Mouse (Mus musculus) forebrain, embryonic 13.5 days (tissue): ENCODE data around the gene Hivep3. TPM values are rescaled to one million over a fixed set of nuclear protein-coding genes. Genes with fewer than 3 reads are reported as not detected.

Source experiments
- ATAC-seq: fragments of 200-750 bp; cut with Nextera tagmentation; 2 replicates; pipeline ENCODE4 v1.8.0; 2017
- H3K27ac ChIP-seq: fragments of 300-500 bp; sonication (generic); 2 replicates; pipeline ENCODE4 v1.5.1; 2015; ENCODE audit warnings: inconsistent platforms, mild to moderate bottlenecking, moderate library complexity
- H3K27me3 ChIP-seq: fragments of 300-500 bp; sonication (generic); 2 replicates; pipeline ENCODE4 v1.6.1; 2015; ENCODE audit warnings: mild to moderate bottlenecking, inconsistent platforms
- H3K36me3 ChIP-seq: fragments of 300-500 bp; sonication (generic); 2 replicates; pipeline ENCODE4 v1.6.1; 2015; ENCODE audit warnings: mild to moderate bottlenecking, inconsistent platforms; ENCODE audit not compliant: poor library complexity, severe bottlenecking
- H3K4me1 ChIP-seq: fragments of 300-500 bp; sonication (generic); 2 replicates; pipeline ENCODE4 v1.6.1; 2015; ENCODE audit warnings: inconsistent platforms
- H3K4me2 ChIP-seq: fragments of 300-500 bp; sonication (generic); 2 replicates; pipeline ENCODE4 v1.6.1; 2015; ENCODE audit warnings: inconsistent platforms, mild to moderate bottlenecking, moderate library complexity
- H3K4me3 ChIP-seq: fragments of 300-500 bp; sonication (generic); 2 replicates; pipeline ENCODE4 v1.5.1; 2015; ENCODE audit warnings: mild to moderate bottlenecking, inconsistent platforms
- H3K9ac ChIP-seq: fragments of 300-500 bp; sonication (generic); 2 replicates; pipeline ENCODE4 v1.6.1; 2015; ENCODE audit warnings: mild to moderate bottlenecking, inconsistent platforms
- H3K9me3 ChIP-seq: fragments of 300-500 bp; sonication (generic); replicated peaks from 2 replicates; pipeline ENCODE4 v1.6.1; 2016; ENCODE audit warnings: inconsistent platforms
- WGBS: fragments of 180-500 bp; shearing (Covaris S2); methylation state at CpG from one replicate; pipeline ENCODE4 v1.1.7; 2015; 5-methylcytosine and 5-hydroxymethylcytosine counted together
- polyA plus RNA-seq: library from polyadenylated mRNA; unstranded; fragments of >200 nt; fragmentation: Nextera tagmentation; extraction: Ambion mirVana; gene quantifications from 2 replicates; pipeline ENCODE4 v1.2.1, GENCODE M21; 2015

Gene Hivep3
- polyA plus RNA-seq, 1 experiment from 2014 or later, result 10.5 TPM

DNA sequence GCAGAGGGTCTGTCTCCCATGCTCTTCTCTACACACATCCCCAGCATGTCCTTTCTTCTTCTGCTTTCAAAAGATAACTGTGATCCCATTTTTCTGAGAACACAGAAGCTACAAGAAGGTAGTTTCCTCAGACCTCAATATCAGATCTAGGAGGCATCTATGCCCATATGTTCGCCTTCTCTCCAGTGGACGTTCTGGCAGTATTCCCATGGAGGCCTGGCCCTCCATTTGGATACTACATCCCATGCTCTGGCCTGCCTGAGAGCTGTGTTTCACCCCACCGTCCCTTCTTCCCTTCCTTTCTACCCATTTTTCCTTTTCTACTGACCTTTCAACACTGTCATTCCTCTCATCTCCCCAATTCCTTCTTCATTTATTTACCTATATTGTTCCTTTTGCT is 34.5 kb downstream of the Hivep3 start:
- Histone ChIP-seq H3K4me1 (no peaks in the 10 kb centered on the region), H3K9ac (no peak overlapping the region), H3K4me2 (no peak overlapping the region), H3K4me3 (no peak overlapping the region), H3K27me3 (no peaks in the 10 kb centered on the region), H3K27ac (no peak overlapping the region), H3K36me3 (no peaks in the 10 kb centered on the region), H3K9me3 (no peaks in the 10 kb centered on the region)
- ATAC-seq, result no peak
- 86% methylated on average over 3 of the region's 3 CpGs for WGBS

DNA sequence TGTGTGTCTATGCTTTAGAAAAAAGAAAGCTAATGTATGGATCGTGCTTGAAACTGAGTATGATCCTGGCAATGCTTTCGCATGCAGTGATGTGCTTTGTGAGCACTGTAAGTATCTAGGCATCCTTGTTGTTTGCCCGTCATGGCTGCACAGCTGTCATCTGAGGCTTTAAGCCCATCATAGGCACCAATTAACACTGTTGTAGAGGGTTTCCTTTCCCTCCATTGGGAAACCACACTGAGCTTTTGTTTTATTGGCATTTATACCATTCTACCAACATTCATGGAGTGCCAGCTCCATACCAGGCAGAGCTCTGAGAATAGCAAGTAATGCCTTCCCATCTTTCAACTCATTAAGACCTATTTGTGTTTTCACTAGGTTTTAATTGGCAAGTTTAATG is 42.3 kb downstream of the Hivep3 start:
- Histone ChIP-seq H3K27ac (no peak overlapping the region), H3K4me2 (no peak overlapping the region), H3K9ac (no peak overlapping the region), H3K27me3 (peaks cover 5% of the 10 kb centered on the region; the same call in 1 of the 2 replicates), H3K36me3 (no peaks in the 10 kb centered on the region), H3K9me3 (no peaks in the 10 kb centered on the region), H3K4me1 (peaks cover 6% of the 10 kb centered on the region), H3K4me3 (no peak overlapping the region)
- peak; percentile 77 for ATAC-seq
- WGBS, result 51% methylated on average over 3 of the region's 3 CpGs

DNA sequence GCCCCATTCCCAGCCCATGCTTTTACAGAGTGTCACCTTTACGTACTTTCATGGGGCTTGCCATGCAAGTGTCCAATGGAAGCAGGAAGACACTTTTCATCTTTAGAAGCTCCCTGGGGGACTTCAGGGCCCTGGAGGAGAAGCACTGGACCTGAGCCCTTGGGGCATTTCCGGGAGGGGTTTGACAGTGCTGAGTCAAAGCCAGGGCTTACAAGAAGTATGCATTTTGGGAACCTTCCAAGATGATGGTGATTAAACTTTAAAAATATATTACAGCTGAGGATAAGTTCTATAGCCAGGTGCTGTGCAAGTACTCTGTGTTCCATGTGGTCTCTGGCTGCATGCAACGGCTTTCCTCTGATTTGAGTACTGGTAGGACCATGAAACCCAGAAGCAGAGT is 43.6 kb downstream of the Hivep3 start:
- Histone ChIP-seq H3K36me3 (no peaks in the 10 kb centered on the region), H3K4me3 (no peak overlapping the region), H3K27ac (no peak overlapping the region), H3K9ac (no peak overlapping the region), H3K27me3 (peaks cover 5% of the 10 kb centered on the region; the same call in 1 of the 2 replicates), H3K4me1 (peaks cover 6% of the 10 kb centered on the region), H3K4me2 (no peak overlapping the region), H3K9me3 (no peaks in the 10 kb centered on the region)
- ATAC-seq, result no peak
- WGBS, result 92% methylated on average over 3 of the region's 3 CpGs

DNA sequence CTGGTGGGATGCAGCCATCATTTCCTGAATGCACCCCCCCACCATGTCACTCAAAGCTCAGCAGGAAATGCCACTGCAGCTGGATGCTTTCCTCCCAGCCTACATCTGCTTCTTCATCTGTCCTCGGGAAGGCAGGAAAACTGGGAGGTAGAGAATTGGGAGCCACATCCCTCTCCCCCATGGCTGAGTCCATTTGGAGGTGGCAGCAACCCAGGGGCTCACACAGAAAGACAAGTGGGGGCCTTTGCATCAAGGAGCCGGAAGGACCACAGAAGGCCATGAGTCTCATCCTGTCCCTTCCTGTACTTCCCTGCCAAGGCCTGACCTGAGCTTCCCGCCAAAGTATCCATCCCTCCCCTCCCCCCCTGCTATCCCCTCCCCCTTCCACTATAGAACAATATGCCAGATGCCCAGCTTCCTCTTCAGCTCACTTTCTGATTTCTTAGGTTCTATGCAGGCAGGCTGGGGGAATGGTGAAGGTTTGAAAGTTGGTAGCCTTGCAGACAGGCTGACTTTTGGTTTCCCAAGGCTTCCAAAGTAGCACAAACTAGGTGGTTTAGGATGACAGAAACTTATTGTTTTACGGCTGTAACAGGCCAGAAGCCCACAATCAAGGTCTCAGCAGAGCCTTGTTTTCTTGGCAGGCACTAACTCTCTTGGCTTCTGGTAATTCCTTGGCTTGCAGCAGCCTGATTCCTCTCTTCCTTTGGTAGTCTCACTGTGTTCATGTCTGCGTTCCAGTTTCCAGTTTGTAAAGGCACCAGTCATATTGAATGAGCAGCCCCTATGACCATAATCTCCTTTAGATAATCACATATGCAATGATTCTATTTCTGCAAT is 46.2 kb downstream of the Hivep3 start:
- peaks cover 6% of the 10 kb centered on the region for H3K4me1 ChIP-seq
- peaks cover 5% of the 10 kb centered on the region; the same call in 1 of the 2 replicates for H3K27me3 ChIP-seq

DNA sequence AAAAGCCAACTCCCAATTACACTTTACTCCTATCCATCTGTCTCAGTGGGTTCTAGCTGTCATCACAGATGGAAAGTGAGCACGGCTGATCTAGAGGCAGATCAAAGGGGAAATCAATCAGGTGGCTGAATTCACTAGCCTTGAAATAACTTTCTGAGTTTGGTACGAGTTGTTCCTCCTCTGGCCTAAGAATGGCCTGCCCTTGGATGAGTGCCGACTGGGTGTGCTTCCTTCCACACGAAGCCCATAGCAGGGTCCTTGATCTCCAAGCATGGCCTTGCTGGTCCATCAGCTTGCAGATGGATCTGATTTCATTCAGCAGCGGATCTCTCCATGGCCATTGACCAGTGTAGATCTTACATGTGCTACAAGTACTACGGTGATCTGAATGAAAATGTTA is 47.3 kb downstream of the Hivep3 start:
- no peak for ATAC-seq
- 84% methylated on average over 6 of the region's 6 CpGs for WGBS

More for the DNA sequence above, 46.2 kb downstream of the Hivep3 start:
- no peaks in the 10 kb centered on the region for H3K9me3 ChIP-seq
- no peak overlapping the region for H3K4me2 ChIP-seq
- H3K9ac ChIP-seq, result no peak overlapping the region
- H3K27ac ChIP-seq, result no peak overlapping the region
- no peaks in the 10 kb centered on the region for H3K36me3 ChIP-seq
- H3K4me3 ChIP-seq, result no peak overlapping the region
- WGBS, result 66% methylated on average over 5 of the region's 5 CpGs
- no peak for ATAC-seq

DNA sequence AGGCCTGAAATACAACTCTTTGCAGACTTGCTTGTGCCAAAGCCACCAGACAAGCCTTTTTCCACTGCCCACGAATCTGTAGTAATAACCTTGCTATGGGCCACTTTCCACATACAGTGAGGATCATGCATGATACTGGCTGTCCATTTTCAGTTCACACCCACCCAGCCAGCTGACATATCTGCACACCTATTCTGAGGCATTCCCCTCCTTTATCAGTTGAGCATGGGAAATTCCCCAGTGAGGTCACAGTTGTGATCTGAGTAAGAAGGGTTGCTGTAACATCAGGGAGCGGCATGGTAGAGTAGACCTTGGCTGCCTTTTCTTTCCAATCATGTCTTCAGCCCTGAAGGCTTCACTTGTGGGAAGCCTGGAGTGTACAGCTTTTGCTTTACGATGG is 51.4 kb downstream of the Hivep3 start:
- H3K9me3 ChIP-seq, result no peaks in the 10 kb centered on the region
- ATAC-seq, result no peak
- 90% methylated on average over 3 of the region's 3 CpGs for WGBS
- no peaks in the 10 kb centered on the region for H3K36me3 ChIP-seq
- no peaks in the 10 kb centered on the region for H3K4me1 ChIP-seq
- no peak overlapping the region for H3K4me3 ChIP-seq
- no peak overlapping the region for H3K27ac ChIP-seq
- H3K9ac ChIP-seq, result no peak overlapping the region
- H3K27me3 ChIP-seq, result no peaks in the 10 kb centered on the region; the same call in 1 of the 2 replicates
- no peak overlapping the region for H3K4me2 ChIP-seq

More for the DNA sequence above, 47.3 kb downstream of the Hivep3 start:
- Histone ChIP-seq H3K9me3 (no peaks in the 10 kb centered on the region), H3K36me3 (no peaks in the 10 kb centered on the region), H3K4me3 (no peak overlapping the region), H3K27me3 (peaks cover 5% of the 10 kb centered on the region; the same call in 1 of the 2 replicates), H3K9ac (no peak overlapping the region), H3K27ac (no peak overlapping the region), H3K4me1 (peaks cover 2% of the 10 kb centered on the region), H3K4me2 (no peak overlapping the region)

DNA sequence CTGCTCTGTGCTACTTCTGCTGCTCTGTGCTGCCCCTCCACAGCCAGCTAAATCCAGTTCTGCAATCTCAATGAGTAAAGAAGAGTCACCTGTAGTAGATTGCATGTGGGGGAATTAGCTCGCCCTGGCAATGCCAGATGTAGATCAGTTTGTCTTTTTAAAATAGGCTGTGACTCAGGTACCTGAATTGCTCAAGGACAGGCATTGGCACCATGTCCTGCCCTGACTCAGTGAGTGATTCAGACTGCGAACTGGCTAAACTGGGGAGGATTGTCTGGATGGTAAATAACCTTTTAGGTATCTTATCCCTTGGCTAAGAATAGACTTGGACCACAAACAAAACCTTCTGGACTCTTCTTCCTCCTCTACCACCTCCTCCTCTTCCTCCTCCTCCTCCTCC is 52.7 kb downstream of the Hivep3 start:
- Histone ChIP-seq H3K36me3 (no peaks in the 10 kb centered on the region), H3K9me3 (no peaks in the 10 kb centered on the region), H3K27me3 (no peaks in the 10 kb centered on the region; the same call in 1 of the 2 replicates), H3K27ac (no peak overlapping the region), H3K4me3 (no peak overlapping the region), H3K4me1 (no peaks in the 10 kb centered on the region), H3K4me2 (no peak overlapping the region), H3K9ac (no peak overlapping the region)
- no peak for ATAC-seq
- 83% methylated on average over 2 of the region's 2 CpGs for WGBS

DNA sequence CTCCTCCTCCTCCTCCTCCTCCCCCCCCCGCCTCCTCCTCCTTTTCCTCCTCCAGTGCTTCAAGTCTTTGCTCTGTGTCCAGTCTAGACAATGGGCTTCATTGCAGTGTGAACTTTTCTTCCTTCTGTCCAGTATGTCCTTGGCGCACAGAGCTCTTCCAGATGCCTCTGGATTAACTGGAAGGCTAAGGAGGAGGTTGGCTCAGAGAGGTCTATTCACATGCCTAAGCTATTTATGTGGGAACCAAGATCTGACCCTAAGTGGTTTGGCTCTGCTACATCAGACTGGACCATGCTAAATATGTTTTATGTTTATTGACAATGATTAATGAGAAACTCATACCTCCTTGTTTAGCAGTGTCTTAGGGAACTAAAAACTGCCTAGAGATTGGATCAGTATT is 53.1 kb downstream of the Hivep3 start:
- Histone ChIP-seq H3K9me3 (no peaks in the 10 kb centered on the region), H3K4me1 (no peaks in the 10 kb centered on the region), H3K4me2 (no peak overlapping the region), H3K36me3 (no peaks in the 10 kb centered on the region), H3K27ac (no peak overlapping the region), H3K4me3 (no peak overlapping the region), H3K9ac (no peak overlapping the region), H3K27me3 (no peaks in the 10 kb centered on the region; the same call in 1 of the 2 replicates)
- ATAC-seq, result no peak
- 63% methylated on average over 1 of the region's 2 CpGs for WGBS

DNA sequence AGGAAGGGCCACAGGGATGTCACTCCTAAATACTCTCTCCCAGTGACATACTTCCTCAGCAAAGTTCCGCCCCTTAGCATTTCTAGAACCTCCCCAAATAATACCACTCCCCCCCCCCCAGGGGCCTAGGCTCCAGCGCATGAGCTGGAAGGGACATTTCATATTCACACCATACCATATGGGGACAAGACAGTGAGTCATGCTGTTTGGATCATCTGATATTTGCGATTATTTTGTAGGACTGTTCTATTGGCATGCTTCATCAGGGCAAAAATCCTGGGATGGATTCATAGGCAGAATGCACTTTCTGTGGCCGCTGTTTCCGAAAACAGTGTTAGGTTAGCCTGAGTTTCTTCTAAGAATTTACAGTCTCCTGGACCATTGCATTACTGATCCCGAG is 55.2 kb downstream of the Hivep3 start:
- Histone ChIP-seq H3K9ac (no peak overlapping the region), H3K4me3 (no peak overlapping the region), H3K27ac (no peak overlapping the region), H3K9me3 (no peaks in the 10 kb centered on the region), H3K4me1 (no peaks in the 10 kb centered on the region), H3K36me3 (no peaks in the 10 kb centered on the region), H3K4me2 (no peak overlapping the region), H3K27me3 (no peaks in the 10 kb centered on the region; the same call in 1 of the 2 replicates)
- 93% methylated on average over 6 of the region's 6 CpGs for WGBS
- ATAC-seq, result no peak

DNA sequence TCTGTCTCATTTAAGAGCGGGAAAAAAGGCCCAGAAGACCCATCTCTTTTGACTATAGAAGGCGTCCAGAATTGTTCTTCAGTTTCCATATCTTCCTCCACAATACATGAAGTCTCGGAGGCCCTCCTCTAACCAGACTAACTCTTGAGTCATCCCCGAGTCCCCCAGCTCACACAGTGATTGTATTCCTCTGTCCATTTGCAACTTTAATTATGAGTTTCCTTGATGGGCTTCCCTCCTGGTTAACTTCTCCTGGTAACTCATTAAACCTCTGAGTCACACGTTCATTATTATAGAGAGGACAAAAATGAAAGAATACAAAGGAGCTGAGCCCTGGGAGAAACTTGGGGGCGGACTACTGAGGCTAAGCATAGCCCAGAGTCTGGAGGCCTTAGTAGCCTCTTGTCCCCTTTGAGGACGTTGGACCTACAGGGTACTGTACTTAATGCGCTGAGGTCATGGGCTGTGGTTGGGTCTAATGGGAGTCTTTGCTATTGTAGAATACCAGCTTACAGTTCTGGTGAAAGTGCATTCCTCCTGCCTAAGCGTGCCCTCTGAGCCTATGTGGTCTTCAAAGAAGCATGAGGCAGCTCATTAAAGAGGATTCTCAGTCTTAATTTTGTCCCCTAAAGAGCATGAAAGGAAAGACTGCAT is 56.0 kb downstream of the Hivep3 start:
- 57% methylated on average over 9 of the region's 9 CpGs for WGBS
- H3K36me3 ChIP-seq, result no peaks in the 10 kb centered on the region
- no peak overlapping the region for H3K27ac ChIP-seq
- H3K9ac ChIP-seq, result no peak overlapping the region
- no peak overlapping the region for H3K4me2 ChIP-seq
- H3K4me1 ChIP-seq, result no peaks in the 10 kb centered on the region
- no peaks in the 10 kb centered on the region; the same call in 1 of the 2 replicates for H3K27me3 ChIP-seq
- no peak overlapping the region for H3K4me3 ChIP-seq
- no peaks in the 10 kb centered on the region for H3K9me3 ChIP-seq
- ATAC-seq, result no peak

DNA sequence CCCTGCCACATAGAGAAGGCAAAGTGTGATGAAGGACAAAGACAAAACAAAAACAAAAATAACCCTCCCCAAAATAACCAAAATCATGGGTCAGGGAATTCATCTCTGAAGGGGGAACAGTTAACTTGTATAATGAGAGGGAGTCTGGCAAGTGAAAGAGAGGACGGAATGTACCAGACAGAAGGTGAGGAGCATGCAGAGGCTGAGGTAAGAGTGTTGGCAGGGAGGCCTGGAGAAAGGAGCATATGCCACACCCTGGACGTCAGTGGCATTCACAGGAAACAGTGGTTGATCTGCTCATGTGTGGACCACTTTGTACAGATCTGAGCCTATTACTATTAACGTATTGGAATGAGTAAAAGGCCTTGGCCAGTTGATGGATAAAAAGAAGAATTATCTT is 65.3 kb downstream of the Hivep3 start:
- no peak for ATAC-seq
- WGBS, result 67% methylated on average over 3 of the region's 3 CpGs

DNA sequence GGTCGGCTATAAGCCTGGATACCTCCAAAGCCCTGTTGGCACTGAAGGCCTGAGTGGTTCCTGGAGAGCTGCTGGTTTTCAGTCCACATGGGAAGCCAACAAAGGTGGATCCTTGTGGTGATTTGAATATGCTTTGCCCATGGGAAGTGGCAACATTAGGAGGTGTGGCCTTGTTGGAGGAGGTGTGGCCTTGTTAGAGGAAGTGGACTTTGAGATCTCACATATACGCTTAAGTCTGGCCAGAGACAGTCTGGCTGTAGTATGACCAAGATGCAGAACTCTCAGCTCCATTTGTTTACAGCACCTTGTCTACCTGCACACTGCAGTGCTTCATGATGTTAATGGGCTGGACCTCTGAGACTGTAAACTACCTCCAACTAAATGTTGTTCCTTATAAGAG is 73.0 kb downstream of the Hivep3 start:
- WGBS, result 85% methylated on average over 2 of the region's 2 CpGs
- no peak for ATAC-seq
- H3K4me2 ChIP-seq, result no peak overlapping the region
- H3K27me3 ChIP-seq, result no peaks in the 10 kb centered on the region; the same call in 1 of the 2 replicates
- no peak overlapping the region for H3K9ac ChIP-seq
- H3K9me3 ChIP-seq, result no peaks in the 10 kb centered on the region
- no peak overlapping the region for H3K27ac ChIP-seq
- no peak overlapping the region for H3K4me3 ChIP-seq
- no peaks in the 10 kb centered on the region for H3K4me1 ChIP-seq
- no peaks in the 10 kb centered on the region for H3K36me3 ChIP-seq

More for the DNA sequence above, 65.3 kb downstream of the Hivep3 start:
- H3K36me3 ChIP-seq, result no peaks in the 10 kb centered on the region
- no peak overlapping the region for H3K27ac ChIP-seq
- H3K4me3 ChIP-seq, result no peak overlapping the region
- H3K27me3 ChIP-seq, result no peaks in the 10 kb centered on the region
- H3K4me1 ChIP-seq, result no peaks in the 10 kb centered on the region
- H3K9ac ChIP-seq, result no peak overlapping the region
- H3K4me2 ChIP-seq, result no peak overlapping the region
- no peaks in the 10 kb centered on the region for H3K9me3 ChIP-seq
